10 mouse cellular contexts compared by ENCODE assay signal in genomic region chr9:63742318-63742717, GRCm38 (mm10). TPM values are rescaled to one million over a fixed set of nuclear protein-coding genes. Genes with fewer than 3 reads are reported as not detected.
A peak's percentile ranks its signal among the peaks of the same experiment; 100 is the strongest.
DNase-seq lines count a peak whose midpoint lies in the region; ATAC-seq lines count a peak whose summit lies in the region.
"Had no signal": no experiment of that assay in that cellular context is flagged by ENCODE, and none has a peak within 500 bp of the region (broad histone marks: within the 10 kb centered on the region; RNA-seq: fewer than 3 reads in every experiment).

No protein-coding gene starts in this region.

- H3K27me3 ChIP-seq in liver, embryonic 13.5 days, result no peaks in the 10 kb centered on the region
- H3K27me3 ChIP-seq in liver, embryonic 11.5 days (replicated peaks; ENCODE audit: control insufficient read depth, insufficient read depth, low read length), result no peaks in the 10 kb centered on the region
- no peaks in the 10 kb centered on the region for H3K27me3 ChIP-seq in heart, embryonic 14.5 days (ENCODE audit: control insufficient read depth, insufficient read depth, low read length)
- no peaks in the 10 kb centered on the region for H3K27me3 ChIP-seq in stomach, embryonic 14.5 days (ENCODE audit: control insufficient read depth, insufficient read depth, low read length)
- H3K27me3 ChIP-seq: limb, embryonic 15.5 days had no signal

- peaks cover 100% of the 10 kb centered on the region for H3K4me1 ChIP-seq in liver, embryonic 13.5 days (replicated peaks)
- peaks cover 85% of the 10 kb centered on the region for H3K4me1 ChIP-seq in liver, embryonic 11.5 days (replicated peaks; ENCODE audit: control insufficient read depth, insufficient read depth, low read length)
- H3K4me1 ChIP-seq in heart, embryonic 14.5 days (ENCODE audit: control insufficient read depth in 2 of 2, insufficient read depth in 2 of 2, low read length in 2 of 2), result peaks cover 67 to 84% of the 10 kb centered on the region in 2 experiments
- H3K4me1 ChIP-seq in stomach, embryonic 14.5 days (ENCODE audit: control insufficient read depth, insufficient read depth, low read length), result peaks cover 71% of the 10 kb centered on the region

- peak overlapping the region; percentile 28 for H3K4me2 ChIP-seq in liver, embryonic 13.5 days
- no peak overlapping the region for H3K4me2 ChIP-seq in liver, embryonic 11.5 days
- peak overlapping the region; percentile 21; the same call in 1 of the 2 replicates for H3K4me2 ChIP-seq in heart, embryonic 14.5 days (ENCODE audit: low read length)
- no peak overlapping the region for H3K4me2 ChIP-seq in stomach, embryonic 14.5 days (replicated peaks; ENCODE audit: low read depth, low read length)
- H3K4me2 ChIP-seq: hindbrain, embryonic 14.5 days; limb, embryonic 15.5 days had no signal

- H3K9me3 ChIP-seq in liver, embryonic 13.5 days (replicated peaks), result no peaks in the 10 kb centered on the region
- H3K9me3 ChIP-seq in liver, embryonic 11.5 days (ENCODE audit: control insufficient read depth, low read length), result no peaks in the 10 kb centered on the region
- H3K9me3 ChIP-seq in heart, embryonic 14.5 days (ENCODE audit: control insufficient read depth, low read length), result no peaks in the 10 kb centered on the region
- H3K9me3 ChIP-seq in stomach, embryonic 14.5 days (ENCODE audit: control insufficient read depth, low read depth, low read length), result no peaks in the 10 kb centered on the region
- H3K9me3 ChIP-seq: limb, embryonic 15.5 days had no signal

- peaks cover 6% of the 10 kb centered on the region; the same call in 1 of the 2 replicates for H3K36me3 ChIP-seq in liver, embryonic 13.5 days
- no peaks in the 10 kb centered on the region; the same call in 1 of the 2 replicates for H3K36me3 ChIP-seq in liver, embryonic 11.5 days (ENCODE audit: control insufficient read depth, insufficient read depth, low read length)
- peaks cover 9% of the 10 kb centered on the region for H3K36me3 ChIP-seq in heart, embryonic 14.5 days (ENCODE audit: control insufficient read depth, insufficient read depth, low read length)
- no peaks in the 10 kb centered on the region; the same call in 1 of the 2 replicates for H3K36me3 ChIP-seq in stomach, embryonic 14.5 days (ENCODE audit: control insufficient read depth, insufficient read depth, low read length)

- 0 out of 2 replicates have a peak overlapping the region, but pooled peaks have one; percentile 2 for H3K27ac ChIP-seq in liver, embryonic 13.5 days
- H3K27ac ChIP-seq in liver, embryonic 11.5 days (ENCODE audit: low read depth, low read length), result no peak overlapping the region
- peak overlapping the region in 1 of 2 experiments; percentile 55; a peak in 2 of 4 replicates for H3K27ac ChIP-seq in heart, embryonic 14.5 days (replicated peaks in 1 of 2; ENCODE audit: control insufficient read depth in 1 of 2, insufficient read depth in 1 of 2, low read depth in 2 of 2, low read length in 2 of 2)
- peak overlapping the region; percentile 0; the same call in 1 of the 2 replicates for H3K27ac ChIP-seq in stomach, embryonic 14.5 days (ENCODE audit: low read length)
- H3K27ac ChIP-seq: hindbrain, embryonic 14.5 days; limb, embryonic 15.5 days had no signal

- DNase-seq in heart, adult 11 months, result peak; percentile 95
- no peak for DNase-seq in heart, adult 8-10 months (ENCODE audit: low spot score)
- DNase-seq in liver, embryonic 13.5 days, result no peak
- DNase-seq in liver, embryonic 11.5 days (ENCODE audit: low spot score), result no peak
- DNase-seq in frontal cortex, postnatal 25 days (ENCODE audit: low spot score in 2 of 2), result no peak
- no peak for DNase-seq in spleen, postnatal 10 days (ENCODE audit: low spot score in 2 of 2)

- ATAC-seq in liver, embryonic 13.5 days (ENCODE audit: low read depth), result no peak
- ATAC-seq in liver, embryonic 11.5 days (replicated peaks; ENCODE audit: low FRiP score), result no peak
- ATAC-seq in heart, embryonic 14.5 days (ENCODE audit: insufficient number of reproducible peaks, insufficient read depth, low FRiP score, low read depth), result no peak
- ATAC-seq in stomach, embryonic 14.5 days (ENCODE audit: insufficient number of reproducible peaks, insufficient read depth, low FRiP score, low read depth), result no peak

- WGBS in liver, embryonic 13.5 days (ENCODE audit: insufficient replicate concordance), result 17% methylated on average over 3 of the region's 3 CpGs
- 26% methylated on average over 3 of the region's 3 CpGs for WGBS in liver, embryonic 11.5 days
- 9% methylated on average over 3 of the region's 3 CpGs for WGBS in heart, embryonic 14.5 days
- WGBS in stomach, embryonic 14.5 days, result 23% methylated on average over 3 of the region's 3 CpGs

- H3K4me3 ChIP-seq in liver, embryonic 13.5 days (replicated peaks), result no peak overlapping the region
- H3K4me3 ChIP-seq in liver, embryonic 11.5 days (ENCODE audit: low read depth, low read length), result no peak overlapping the region
- no peak overlapping the region for H3K4me3 ChIP-seq in heart, embryonic 14.5 days (ENCODE audit: control insufficient read depth in 1 of 2, insufficient read depth in 1 of 2, low read depth in 1 of 2, low read length in 2 of 2)
- no peak overlapping the region for H3K4me3 ChIP-seq in stomach, embryonic 14.5 days (ENCODE audit: low read depth, low read length)
- H3K4me3 ChIP-seq: limb, embryonic 15.5 days had no signal

- H3K9ac ChIP-seq in liver, embryonic 13.5 days, result peak overlapping the region; percentile 30
- no peak overlapping the region for H3K9ac ChIP-seq in liver, embryonic 11.5 days (ENCODE audit: low read depth, low read length)
- peak overlapping the region; percentile 13; the same call in 1 of the 2 replicates for H3K9ac ChIP-seq in heart, embryonic 14.5 days (ENCODE audit: low read length)
- H3K9ac ChIP-seq in stomach, embryonic 14.5 days (replicated peaks; ENCODE audit: low read depth, low read length), result no peak overlapping the region
- H3K9ac ChIP-seq: hindbrain, embryonic 14.5 days; limb, embryonic 15.5 days had no signal

RNA-seq across cellular contexts. Expression of gene Smad3, which starts 15.5 kb away (rescaled TPM):
- 10 to 100 TPM; 10.1 to 14.1 (median 12.5) TPM for total RNA-seq in heart, adult 8-10 months (2022)
- 2.7 and 3.0 TPM in 2 replicates for polyA plus RNA-seq in liver, embryonic 13.5 days (2015; fragmentation: Nextera tagmentation; extraction: Ambion mirVana)
- 7.2 and 7.3 TPM in 2 replicates for polyA plus RNA-seq in liver, embryonic 11.5 days (2014; fragmentation: Nextera tagmentation; extraction: Ambion mirVana)
- polyA plus RNA-seq in heart, embryonic 14.5 days (2014; fragmentation: Nextera tagmentation; extraction: Ambion mirVana), result 7.6 and 10.4 TPM in 2 replicates
- 16.5 and 17.3 TPM in 2 replicates for polyA plus RNA-seq in stomach, embryonic 14.5 days (2014; fragmentation: Nextera tagmentation; extraction: Ambion mirVana)

Comparison
In these comparisons a context has a peak if more than half of its experiments do, and no peak if none do; other contexts are left out.
1. H3K4me2 ChIP-seq: peak in liver, embryonic 13.5 days (single experiment) and heart, embryonic 14.5 days (single experiment); none in liver, embryonic 11.5 days (single experiment) and stomach, embryonic 14.5 days (single experiment).
2. H3K9ac ChIP-seq: peak in liver, embryonic 13.5 days (single experiment) and heart, embryonic 14.5 days (single experiment); none in liver, embryonic 11.5 days (single experiment) and stomach, embryonic 14.5 days (single experiment).